Mouse (Mus musculus) spleen, adult 2 months (tissue): ENCODE measurements around the gene Pds5a.

ENCODE experiments used
- CTCF ChIP-seq: fragments of 200-500 bp; IDR thresholded peaks from 2 replicates; pipeline ENCODE4 v1.5.1; 2011; ENCODE audit warnings: mild to moderate bottlenecking, inconsistent platforms; ENCODE audit not compliant: insufficient read depth, insufficient read length, insufficient replicate concordance; ENCODE audit errors: extremely low read depth
- POLR2A ChIP-seq: fragments of 200-500 bp; IDR thresholded peaks from 2 replicates; pipeline ENCODE4 v1.6.1; 2011; ENCODE audit warnings: low read depth, low read length, inconsistent platforms

- no peak for TF ChIP-seq CTCF
- no peak for TF ChIP-seq POLR2A
Observed at GRCm38 (mm10) chr5:65697486-65697835, 612 bp downstream of the Pds5a start.
